Mouse (Mus musculus) adrenal gland, postnatal 14 days (tissue): ENCODE data around the gene Carm1. TPM values are rescaled to one million over a fixed set of nuclear protein-coding genes. Genes with fewer than 3 reads are reported as not detected.
A peak's percentile ranks its signal among the peaks of the same experiment; 100 is the strongest.

Experiments
- DNase-seq: peaks from one replicate; pipeline ENCODE4 v3.0.0; 2021; ENCODE audit warnings: mixed read lengths
- microRNA-seq, 2 experiments: library from miRNA; unstranded; fragments of <30 nt; microRNA quantifications; one replicate each; pipeline ENCODE4 v1.2.0; 2021
- total RNA-seq: library from RNA; stranded (reverse); gene quantifications from 2 replicates; pipeline ENCODE4 v1.2.3, GENCODE M21; 2021

Carm1 gene
- total RNA-seq, 1 experiment from 2014 or later, result 47.1 TPM

GRCm38 (mm10) chr9:21609861-21610260, 63.2 kb downstream of the Carm1 start:
- DNase-seq, result peak; percentile 71

- no peak for DNase-seq
These were observed 68.3 kb downstream of the Carm1 start for GRCm38 (mm10) chr9:21614864-21615616.

- peak; percentile 100 for DNase-seq
These were observed 69.0 kb downstream of the Carm1 start, which contains the start of gene Smarca4 for GRCm38 (mm10) chr9:21615617-21616231. Gene Smarca4 (plus strand): TSS chr9:21616169.

- DNase-seq, result peak; percentile 93
These were observed 69.6 kb downstream of the Carm1 start for GRCm38 (mm10) chr9:21616232-21616781.

- no peak for DNase-seq
These were observed 70.4 kb downstream of the Carm1 start for GRCm38 (mm10) chr9:21617066-21617465.

GRCm38 (mm10) chr9:21620229-21620628, 73.5 kb downstream of the Carm1 start:
- no peak for DNase-seq

GRCm38 (mm10) chr9:21622676-21623075, 76.0 kb downstream of the Carm1 start:
- no peak for DNase-seq

GRCm38 (mm10) chr9:21625342-21626339, 78.9 kb downstream of the Carm1 start:
- no peak for DNase-seq

- DNase-seq, result no peak
These were observed 79.9 kb downstream of the Carm1 start for GRCm38 (mm10) chr9:21626571-21626970.

- DNase-seq, result no peak
These were observed 80.6 kb downstream of the Carm1 start for GRCm38 (mm10) chr9:21627145-21627795.

GRCm38 (mm10) chr9:21630673-21631072, 84.0 kb downstream of the Carm1 start:
- DNase-seq, result peak; percentile 63

GRCm38 (mm10) chr9:21633106-21633505, 86.4 kb downstream of the Carm1 start:
- no peak for DNase-seq

GRCm38 (mm10) chr9:21635639-21636038, 88.9 kb downstream of the Carm1 start:
- DNase-seq, result no peak

GRCm38 (mm10) chr9:21639031-21639430, 92.3 kb downstream of the Carm1 start:
- DNase-seq, result no peak

Small RNAs within 50 kb of the gene (microRNA-seq; reads per million reads assigned to microRNA genes)
- 0 reads per million in 2 experiments for gene Mir1946b

Other genes starting within 250 kb of the Carm1 start
- gene Ap1m2, start 234.6 kb upstream of the Carm1 start, total RNA-seq, result not detected in 2 replicates
- 40.4 and 56.5 TPM in 2 replicates for gene Slc44a2, start 226.2 kb upstream of the Carm1 start, total RNA-seq
- 55.3 and 64.4 TPM in 2 replicates for gene Ilf3, start 179.0 kb upstream of the Carm1 start, total RNA-seq
- 13.9 and 20.8 TPM in 2 replicates for gene Qtrt1, start 135.1 kb upstream of the Carm1 start, total RNA-seq
- gene Dnm2, start 122.0 kb upstream of the Carm1 start, total RNA-seq, result 93.2 and 101 TPM in 2 replicates
- 26.3 and 29.5 TPM in 2 replicates for gene Tmed1, start 36.6 kb upstream of the Carm1 start, total RNA-seq
- gene AB124611, start 20.7 kb upstream of the Carm1 start, total RNA-seq, result 2.4 and 8.7 TPM in 2 replicates
- 48.2 and 49.5 TPM in 2 replicates for gene Timm29, start 45.8 kb downstream of the Carm1 start, total RNA-seq
- 22.6 and 23.2 TPM in 2 replicates for gene Yipf2, start 45.9 kb downstream of the Carm1 start, total RNA-seq
- 70.8 and 71.0 TPM in 2 replicates for gene Smarca4, start 69.3 kb downstream of the Carm1 start, total RNA-seq
- 42.6 and 60.4 TPM in 2 replicates for gene Ldlr, start 176.6 kb downstream of the Carm1 start, total RNA-seq
- gene Spc24, start 213.4 kb downstream of the Carm1 start, total RNA-seq, result 9.1 and 10.4 TPM in 2 replicates